Mouse (Mus musculus) embryonic fibroblast, embryonic 13.5 days (primary cell): ENCODE measurements around the gene Mst1.

Experiments used
- CTCF ChIP-seq: IDR thresholded peaks from 2 replicates; pipeline ENCODE4 v1.5.1; 2011; ENCODE audit warnings: mild to moderate bottlenecking, control low read depth, low read length, moderate library complexity, borderline replicate concordance; ENCODE audit not compliant: insufficient read depth
- POLR2A ChIP-seq: IDR thresholded peaks from 2 replicates; pipeline ENCODE4 v1.6.1; 2011; ENCODE audit warnings: low read depth, mild to moderate bottlenecking, control low read depth, low read length, moderate library complexity

- TF ChIP-seq CTCF, result no peak
- TF ChIP-seq POLR2A, result peak; percentile 60
Observed at GRCm38 (mm10) chr9:108094184-108094941, 14.1 kb downstream of the Mst1 start, which contains the start of gene Apeh.
